Mouse (Mus musculus) intestine, embryonic 14.5 days (tissue): ENCODE data around the gene Gm13287. TPM values are rescaled to one million over a fixed set of nuclear protein-coding genes. Genes with fewer than 3 reads are reported as not detected.
"Not testable (repeated sequence)": the region's sequence is repeated elsewhere in the genome, so short reads cannot be mapped to it uniquely, and the experiment has no call there.

Experiments
- ATAC-seq: fragments of 200-750 bp; cut with Nextera tagmentation; replicated peaks from 2 replicates; pipeline ENCODE4 v1.8.0; 2017; ENCODE audit warnings: low read depth, moderate number of reproducible peaks, moderate TSS enrichment, moderate library complexity; ENCODE audit not compliant: low FRiP score, low TSS enrichment
- DNase-seq: peaks from one replicate; pipeline ENCODE4 v3.0.0-alpha.2; 2018; ENCODE audit warnings: low spot score
- H3K27ac ChIP-seq: fragments of 300-500 bp; sonication (generic); 2 replicates; pipeline ENCODE4 v1.5.1; 2014; ENCODE audit warnings: low read depth, mild to moderate bottlenecking, control low read depth
- H3K27me3 ChIP-seq: fragments of 300-500 bp; sonication (generic); replicated peaks from 2 replicates; pipeline ENCODE4 v1.6.1; 2014; ENCODE audit warnings: low read length, control low read depth; ENCODE audit not compliant: control insufficient read depth, insufficient read depth
- H3K36me3 ChIP-seq: fragments of 300-500 bp; sonication (generic); 2 replicates; pipeline ENCODE4 v1.6.1; 2014; ENCODE audit warnings: low read length, control low read depth; ENCODE audit not compliant: control insufficient read depth, insufficient read depth
- H3K4me1 ChIP-seq: fragments of 300-500 bp; sonication (generic); replicated peaks from 2 replicates; pipeline ENCODE4 v1.6.1; 2014; ENCODE audit warnings: low read length, control low read depth, mixed read lengths; ENCODE audit not compliant: control insufficient read depth, insufficient read depth
- H3K4me2 ChIP-seq: fragments of 300-500 bp; sonication (generic); 2 replicates; pipeline ENCODE4 v1.6.1; 2014; ENCODE audit warnings: low read length
- H3K4me3 ChIP-seq: fragments of 300-500 bp; sonication (generic); 2 replicates; pipeline ENCODE4 v1.5.1; 2014; ENCODE audit warnings: low read depth, low read length, control low read depth, mixed read lengths
- H3K9ac ChIP-seq: fragments of 300-500 bp; sonication (generic); 2 replicates; pipeline ENCODE4 v1.6.1; 2014; ENCODE audit warnings: mild to moderate bottlenecking, low read length
- H3K9me3 ChIP-seq: fragments of 300-500 bp; sonication (generic); 2 replicates; pipeline ENCODE4 v1.6.1; 2016; ENCODE audit warnings: low read length, control low read depth; ENCODE audit not compliant: control insufficient read depth
- WGBS: fragments of 180-500 bp; shearing (Covaris S2); extraction: QIAGEN DNeasy Blood & Tissue Kit; methylation state at CpG from one replicate; pipeline ENCODE4 v1.1.7; 2014; 5-methylcytosine and 5-hydroxymethylcytosine counted together
- polyA plus RNA-seq: library from polyadenylated mRNA; unstranded; fragments of >200 nt; fragmentation: Nextera tagmentation; extraction: Ambion mirVana; gene quantifications from 2 replicates; pipeline ENCODE4 v1.2.1, GENCODE M21; 2014

The Gm13287 gene
- polyA plus RNA-seq, 1 experiment from 2014 or later, result not detected

DNA sequence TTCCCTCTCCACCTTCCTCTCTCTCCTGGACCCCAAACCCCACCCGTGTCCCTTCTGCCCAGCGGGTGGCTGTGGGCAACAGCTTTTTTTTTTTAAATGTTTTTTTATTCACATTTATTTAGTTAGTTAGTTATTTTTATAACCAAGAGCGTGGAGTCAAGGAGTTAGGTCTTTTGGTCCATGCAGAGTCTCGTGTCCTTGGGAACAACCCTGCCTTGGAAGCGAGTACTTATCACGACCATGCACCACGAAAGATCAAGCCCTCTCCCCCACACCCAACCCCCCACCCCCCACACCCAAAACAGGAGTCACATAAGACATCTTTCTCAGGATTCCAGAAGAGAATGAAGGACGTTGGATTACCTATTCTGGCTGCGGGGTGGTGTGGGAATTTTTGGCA lies 40.7 kb upstream of the Gm13287 start:
- not testable (repeated sequence) for H3K27me3 ChIP-seq, H3K4me2 ChIP-seq, H3K4me1 ChIP-seq, DNase-seq, ATAC-seq, H3K27ac ChIP-seq, H3K9ac ChIP-seq, H3K4me3 ChIP-seq, H3K9me3 ChIP-seq, H3K36me3 ChIP-seq
- WGBS, result 56% methylated on average over 9 of the region's 9 CpGs

GRCm38 (mm10) chr4:88763384-88764018 lies 39.6 kb upstream of the Gm13287 start:
- DNase-seq, result peak; percentile 69
- Histone ChIP-seq H3K4me2 (peak overlapping the region; percentile 42), H3K9ac (0 out of 2 replicates have a peak overlapping the region, but pooled peaks have one; percentile 27), H3K4me3 (peak overlapping the region; percentile 32)
- not testable (repeated sequence) for H3K27ac ChIP-seq, H3K9me3 ChIP-seq, H3K27me3 ChIP-seq, ATAC-seq, H3K36me3 ChIP-seq, H3K4me1 ChIP-seq
- WGBS, result 3% methylated on average over 28 of the region's 42 CpGs

DNA sequence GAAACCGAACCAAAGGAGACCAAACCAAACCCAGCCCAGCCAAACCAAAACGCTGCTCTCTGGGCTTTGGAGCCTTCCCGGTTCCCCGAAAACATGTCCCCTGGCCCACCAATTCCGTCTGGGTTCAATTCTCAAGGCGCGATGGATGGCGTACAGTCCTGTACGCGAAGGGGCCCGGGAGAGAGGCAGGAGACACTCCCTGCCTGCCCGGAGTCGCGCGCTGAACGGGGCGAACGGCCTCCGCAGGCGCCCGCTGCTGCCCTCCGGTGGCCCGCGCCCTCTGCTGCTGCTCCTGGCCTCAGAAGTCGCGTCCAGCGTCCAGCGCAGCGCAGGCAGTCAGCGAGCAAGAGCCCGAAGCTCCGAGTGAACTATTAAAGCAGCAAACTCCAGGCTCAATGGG lies 29.5 kb upstream of the Gm13287 start, which contains the start of gene Gm13290:
Gene Gm13290 (plus strand): TSS at position 301 of the 400 bp plus-strand sequence.
- not testable (repeated sequence) for H3K4me2 ChIP-seq, H3K27ac ChIP-seq, H3K27me3 ChIP-seq, H3K9ac ChIP-seq, DNase-seq, H3K9me3 ChIP-seq, ATAC-seq, H3K4me1 ChIP-seq, H3K36me3 ChIP-seq, H3K4me3 ChIP-seq
- no CpG with 5 or more reads among the region's 32 CpGs for WGBS

DNA sequence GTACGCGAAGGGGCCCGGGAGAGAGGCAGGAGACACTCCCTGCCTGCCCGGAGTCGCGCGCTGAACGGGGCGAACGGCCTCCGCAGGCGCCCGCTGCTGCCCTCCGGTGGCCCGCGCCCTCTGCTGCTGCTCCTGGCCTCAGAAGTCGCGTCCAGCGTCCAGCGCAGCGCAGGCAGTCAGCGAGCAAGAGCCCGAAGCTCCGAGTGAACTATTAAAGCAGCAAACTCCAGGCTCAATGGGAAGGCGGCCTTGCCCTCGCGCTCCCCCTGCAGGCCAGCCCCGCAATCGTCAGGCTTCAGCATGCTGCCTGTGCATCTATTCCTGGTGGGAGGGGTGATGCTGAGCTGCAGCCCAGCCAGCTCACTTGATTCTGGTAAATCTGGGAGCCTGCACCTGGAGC lies 26.4 kb upstream of the Gm13287 start, which contains the start of gene Gm13289:
Gene Gm13289 (plus strand): TSS at position 301 of the 400 bp plus-strand sequence.
- not testable (repeated sequence) for H3K9ac ChIP-seq, H3K27ac ChIP-seq, H3K36me3 ChIP-seq, ATAC-seq, H3K4me2 ChIP-seq, H3K4me3 ChIP-seq, DNase-seq, H3K4me1 ChIP-seq, H3K27me3 ChIP-seq, H3K9me3 ChIP-seq
- WGBS, result no CpG with 5 or more reads among the region's 29 CpGs

DNA sequence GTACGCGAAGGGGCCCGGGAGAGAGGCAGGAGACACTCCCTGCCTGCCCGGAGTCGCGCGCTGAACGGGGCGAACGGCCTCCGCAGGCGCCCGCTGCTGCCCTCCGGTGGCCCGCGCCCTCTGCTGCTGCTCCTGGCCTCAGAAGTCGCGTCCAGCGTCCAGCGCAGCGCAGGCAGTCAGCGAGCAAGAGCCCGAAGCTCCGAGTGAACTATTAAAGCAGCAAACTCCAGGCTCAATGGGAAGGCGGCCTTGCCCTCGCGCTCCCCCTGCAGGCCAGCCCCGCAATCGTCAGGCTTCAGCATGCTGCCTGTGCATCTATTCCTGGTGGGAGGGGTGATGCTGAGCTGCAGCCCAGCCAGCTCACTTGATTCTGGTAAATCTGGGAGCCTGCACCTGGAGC lies 23.5 kb upstream of the Gm13287 start, which contains the start of gene Gm13272:
Gene Gm13272 (plus strand): TSS at position 301 of the 400 bp plus-strand sequence.
- H3K27ac ChIP-seq, H3K4me1 ChIP-seq, H3K9ac ChIP-seq, DNase-seq, H3K9me3 ChIP-seq, H3K4me3 ChIP-seq, H3K4me2 ChIP-seq, H3K27me3 ChIP-seq, ATAC-seq, H3K36me3 ChIP-seq: not testable (repeated sequence)
- WGBS, result no CpG with 5 or more reads among the region's 29 CpGs

- H3K27ac ChIP-seq, H3K4me2 ChIP-seq, H3K9ac ChIP-seq, ATAC-seq, H3K4me3 ChIP-seq, DNase-seq, H3K9me3 ChIP-seq, H3K27me3 ChIP-seq, H3K4me1 ChIP-seq, H3K36me3 ChIP-seq: not testable (repeated sequence)
- WGBS, result 49% methylated on average over 15 of the region's 18 CpGs
Observed at GRCm38 (mm10) chr4:88780320-88780719, 22.7 kb upstream of the Gm13287 start.

GRCm38 (mm10) chr4:88781831-88782230 lies 21.2 kb upstream of the Gm13287 start, which contains the start of gene Ifnz:
Gene Ifnz (plus strand): TSS chr4:88782131.
- not testable (repeated sequence) for H3K9ac ChIP-seq, H3K4me1 ChIP-seq, H3K36me3 ChIP-seq, H3K27me3 ChIP-seq, ATAC-seq, DNase-seq, H3K27ac ChIP-seq, H3K4me3 ChIP-seq, H3K9me3 ChIP-seq
- 36% methylated on average over 3 of the region's 7 CpGs for WGBS
- peak within 1 kb of the TSS; percentile 29; the same call in 1 of the 2 replicates for H3K4me2 ChIP-seq

DNA sequence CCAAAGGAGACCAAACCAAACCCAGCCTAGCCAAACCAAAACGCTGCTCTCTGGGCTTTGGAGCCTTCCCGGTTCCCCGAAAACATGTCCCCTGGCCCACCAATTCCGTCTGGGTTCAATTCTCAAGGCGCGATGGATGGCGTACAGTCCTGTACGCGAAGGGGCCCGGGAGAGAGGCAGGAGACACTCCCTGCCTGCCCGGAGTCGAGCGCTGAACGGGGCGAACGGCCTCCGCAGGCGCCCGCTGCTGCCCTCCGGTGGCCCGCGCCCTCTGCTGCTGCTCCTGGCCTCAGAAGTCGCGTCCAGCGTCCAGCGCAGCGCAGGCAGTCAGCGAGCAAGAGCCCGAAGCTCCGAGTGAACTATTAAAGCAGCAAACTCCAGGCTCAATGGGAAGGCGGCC lies 20.7 kb upstream of the Gm13287 start:
- not testable (repeated sequence) for H3K36me3 ChIP-seq, H3K27ac ChIP-seq, H3K9me3 ChIP-seq, H3K4me3 ChIP-seq, H3K4me1 ChIP-seq, H3K27me3 ChIP-seq, H3K9ac ChIP-seq, DNase-seq, ATAC-seq
- WGBS, result 0% methylated on average over 3 of the region's 31 CpGs
- H3K4me2 ChIP-seq, result peak overlapping the region; percentile 29; the same call in 1 of the 2 replicates

DNA sequence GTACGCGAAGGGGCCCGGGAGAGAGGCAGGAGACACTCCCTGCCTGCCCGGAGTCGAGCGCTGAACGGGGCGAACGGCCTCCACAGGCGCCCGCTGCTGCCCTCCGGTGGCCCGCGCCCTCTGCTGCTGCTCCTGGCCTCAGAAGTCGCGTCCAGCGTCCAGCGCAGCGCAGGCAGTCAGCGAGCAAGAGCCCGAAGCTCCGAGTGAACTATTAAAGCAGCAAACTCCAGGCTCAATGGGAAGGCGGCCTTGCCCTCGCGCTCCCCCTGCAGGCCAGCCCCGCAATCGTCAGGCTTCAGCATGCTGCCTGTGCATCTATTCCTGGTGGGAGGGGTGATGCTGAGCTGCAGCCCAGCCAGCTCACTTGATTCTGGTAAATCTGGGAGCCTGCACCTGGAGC lies 17.6 kb upstream of the Gm13287 start, which contains the start of gene Gm13276:
Gene Gm13276 (plus strand): TSS at position 301 of the 400 bp plus-strand sequence.
- not testable (repeated sequence) for H3K9me3 ChIP-seq, H3K27ac ChIP-seq, H3K4me3 ChIP-seq, H3K4me2 ChIP-seq, H3K4me1 ChIP-seq, DNase-seq, H3K27me3 ChIP-seq, H3K36me3 ChIP-seq, ATAC-seq, H3K9ac ChIP-seq
- WGBS, result no CpG with 5 or more reads among the region's 27 CpGs
